ENCODE assay signal across 7 mouse cellular contexts in the genomic region with DNA sequence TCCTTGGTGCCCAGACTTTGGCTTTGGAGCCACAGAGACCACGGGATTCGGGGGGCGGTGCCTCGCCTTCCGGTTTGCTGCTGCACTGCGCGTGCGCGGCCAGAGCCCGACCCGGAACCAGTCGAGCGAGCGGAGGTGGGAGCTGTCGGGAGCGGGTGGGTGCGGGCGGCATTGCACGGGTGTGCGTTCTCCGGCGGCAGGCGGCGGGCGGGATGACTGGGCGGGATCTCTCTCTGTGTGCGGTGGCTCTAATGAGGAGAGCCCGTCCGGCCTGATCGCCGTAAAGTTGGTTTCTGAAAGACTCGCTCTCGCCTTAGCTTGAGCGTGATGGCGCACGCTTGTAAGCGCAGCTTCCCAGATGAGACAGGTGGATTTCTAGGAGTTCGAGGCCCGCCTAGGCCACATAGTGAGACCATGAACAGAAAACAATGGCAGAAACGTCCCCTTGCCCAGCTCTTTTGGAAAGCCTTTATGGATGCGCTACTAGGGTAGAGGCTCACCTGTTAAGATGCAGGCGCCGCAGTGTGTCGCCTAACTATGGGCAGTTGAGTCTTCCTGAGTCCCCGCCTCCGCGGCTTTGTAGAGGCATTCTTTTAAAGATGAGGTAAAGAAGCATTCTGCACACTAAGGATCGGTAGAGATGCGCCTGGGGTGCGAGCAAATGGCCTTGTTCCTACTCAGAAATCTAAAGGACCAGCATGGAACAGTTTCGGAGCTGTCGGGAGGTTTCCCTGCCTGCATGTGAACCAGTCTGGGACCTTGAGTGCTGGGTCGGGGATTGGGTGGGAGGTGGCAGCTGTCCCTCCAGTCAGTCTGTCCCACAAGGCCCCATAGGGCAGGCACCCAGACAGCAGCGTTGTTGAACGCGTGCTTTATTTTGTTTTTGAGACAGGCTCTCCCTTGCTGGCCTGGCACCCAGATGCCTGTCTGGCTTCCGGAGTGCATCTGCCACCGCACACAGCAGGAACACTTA. TPM values are rescaled to one million over a fixed set of nuclear protein-coding genes. Genes with fewer than 3 reads are reported as not detected.
DNase-seq lines count a peak whose midpoint lies in the region; ATAC-seq lines count a peak whose summit lies in the region.

Gene Mtg2 (plus strand): TSS at position 108 of the 973 bp plus-strand sequence.

- intact Hi-C loops in left cerebral cortex, postnatal 36 days (cut with DNase I): loop anchor here (10.0 kb wide), 1 partner anchor 184 kb away; the partner anchor contains the start of gene Rps21

- H3K4me1 ChIP-seq in intestine, embryonic 16.5 days (ENCODE audit: control insufficient read depth, insufficient read depth, low read length): peaks cover 8% of the 10 kb centered on the region
- peaks cover 8% of the 10 kb centered on the region for H3K4me1 ChIP-seq in midbrain, embryonic 11.5 days (ENCODE audit: control insufficient read depth, insufficient read depth, low read length)

- peak within 1 kb of the TSS; percentile 69 for H3K4me3 ChIP-seq in intestine, embryonic 16.5 days (ENCODE audit: low read length)
- H3K4me3 ChIP-seq in midbrain, embryonic 11.5 days (ENCODE audit: low read depth, low read length): peak within 1 kb of the TSS; percentile 75

- no peaks in the 10 kb centered on the region for H3K9me3 ChIP-seq in intestine, embryonic 16.5 days (ENCODE audit: control insufficient read depth, low read length)
- no peaks in the 10 kb centered on the region for H3K9me3 ChIP-seq in midbrain, embryonic 11.5 days (ENCODE audit: control insufficient read depth, low read length)

- 0 out of 2 replicates have a peak, but pooled peaks cover 3% of the 10 kb centered on the region for H3K36me3 ChIP-seq in intestine, embryonic 16.5 days (ENCODE audit: control insufficient read depth, insufficient read depth, low read length)
- H3K36me3 ChIP-seq in midbrain, embryonic 11.5 days (ENCODE audit: control insufficient read depth, insufficient read depth, low read length): peaks cover 4% of the 10 kb centered on the region; the same call in 1 of the 2 replicates

- H3K4me2 ChIP-seq in intestine, embryonic 16.5 days (ENCODE audit: low read depth, low read length): peak within 1 kb of the TSS; percentile 77
- H3K4me2 ChIP-seq in midbrain, embryonic 11.5 days: peak within 1 kb of the TSS; percentile 95

- no peaks in the 10 kb centered on the region for H3K27me3 ChIP-seq in intestine, embryonic 16.5 days (replicated peaks; ENCODE audit: control insufficient read depth, insufficient read depth, low read length)
- H3K27me3 ChIP-seq in midbrain, embryonic 11.5 days (ENCODE audit: control insufficient read depth, insufficient read depth, low read length): no peaks in the 10 kb centered on the region

- H3K9ac ChIP-seq in intestine, embryonic 16.5 days (ENCODE audit: low read depth, low read length): peak within 1 kb of the TSS; percentile 74
- H3K9ac ChIP-seq in midbrain, embryonic 11.5 days (ENCODE audit: low read length): peak within 1 kb of the TSS; percentile 87

- ATAC-seq in intestine, embryonic 16.5 days: peak; percentile 98
- ATAC-seq in midbrain, embryonic 11.5 days (ENCODE audit: low FRiP score): peak; percentile 96

- peak within 1 kb of the TSS; percentile 58 for H3K27ac ChIP-seq in intestine, embryonic 16.5 days (ENCODE audit: low read length)
- peak within 1 kb of the TSS; percentile 30; the same call in 1 of the 2 replicates for H3K27ac ChIP-seq in midbrain, embryonic 11.5 days (ENCODE audit: low read depth, low read length)

- peak; percentile 97 for DNase-seq in adrenal gland, adult 2 months
- peak; percentile 88 for DNase-seq in embryo, embryonic 11.5 days (ENCODE audit: low read depth, low spot score)
- peak; percentile 96 for DNase-seq in gastrocnemius, postnatal 4 days (ENCODE audit: low spot score in 2 of 2)
- peak; percentile 98 for DNase-seq in left cerebral cortex, postnatal 36 days (ENCODE audit: low spot score in 2 of 2)
- peak; percentile 99 for DNase-seq in midbrain, embryonic 11.5 days (ENCODE audit: low spot score, missing footprints)
- DNase-seq in skeletal muscle tissue, adult 2 months (ENCODE audit: low read depth, low spot score): peak; percentile 92

- 5% methylated on average over 58 of the region's 58 CpGs for WGBS in intestine, embryonic 16.5 days
- WGBS in midbrain, embryonic 11.5 days: 6% methylated on average over 58 of the region's 58 CpGs

RNA-seq across cellular contexts. Expression of gene Mtg2, which starts in this region (rescaled TPM):
- 10 to 100 TPM; 13.5 to 22.2 TPM for total RNA-seq in adrenal gland, adult 2 months (2021)
- 12.4 and 13.1 TPM in 2 replicates for polyA plus RNA-seq in adrenal gland, adult 2 months (2012; rRNA removed)
- 10 to 100 TPM; 13.4 to 15.0 TPM for total RNA-seq in gastrocnemius, postnatal 4 days (2021)
- polyA plus RNA-seq in intestine, embryonic 16.5 days (2015; fragmentation: Nextera tagmentation; extraction: Ambion mirVana): 25.4 and 31.0 TPM in 2 replicates
- total RNA-seq in left cerebral cortex, postnatal 36 days (2021): 10 to 100 TPM; 12.6 to 19.1 TPM
- polyA plus RNA-seq in midbrain, embryonic 11.5 days (2014; fragmentation: Nextera tagmentation; extraction: Ambion mirVana): 29.8 and 30.3 TPM in 2 replicates

Comparison
In these comparisons a context has a peak if more than half of its experiments do, and no peak if none do; other contexts are left out.
1. Peak in every context shown above with its lines: DNase-seq, ATAC-seq, H3K4me3 ChIP-seq and H3K27ac ChIP-seq.